Mouse (Mus musculus) MEL (cell line): ENCODE results near the gene Lce1l.

Experiments
- EP300 ChIP-seq, 2 experiments: IDR thresholded peaks; 2 replicates each; pipeline ENCODE4 v1.6.1; 2011; ENCODE audit warnings: improper control_type of control experiment in 2 of 2, low read length in 2 of 2, low read depth in 1 of 2, mild to moderate bottlenecking in 1 of 2
- NELFE ChIP-seq: IDR thresholded peaks from 2 replicates; pipeline ENCODE4 v1.6.1; 2011; ENCODE audit warnings: low read depth, low read length, improper control_type of control experiment
- POLR2A ChIP-seq, 2 experiments: IDR thresholded peaks; 2 replicates each; pipeline ENCODE4 v1.6.1; 2011 to 2012; ENCODE audit warnings: low read length in 2 of 2, mild to moderate bottlenecking in 2 of 2, control low read depth in 1 of 2, improper control_type of control experiment in 1 of 2, low read depth in 1 of 2, moderate library complexity in 1 of 2; ENCODE audit not compliant: control insufficient read depth in 1 of 2, insufficient read depth in 1 of 2, poor library complexity in 1 of 2
- USF2 ChIP-seq, 2 experiments: IDR thresholded peaks; 2 replicates each; pipeline ENCODE4 v1.6.1; 2011 to 2012; ENCODE audit warnings: improper control_type of control experiment in 2 of 2, low read length in 2 of 2, borderline replicate concordance in 1 of 2, inconsistent platforms in 1 of 2, low read depth in 1 of 2, mild to moderate bottlenecking in 1 of 2; ENCODE audit not compliant: insufficient read depth in 1 of 2

- TF ChIP-seq POLR2A (IDR thresholded peaks at IDR 0.05; ENCODE audit: control insufficient read depth in 1 of 2, insufficient read depth in 1 of 2, low read depth in 1 of 2, low read length in 2 of 2, poor library complexity in 1 of 2) (no peak), NELFE (no peak), USF2 (IDR thresholded peaks at IDR 0.05; ENCODE audit: borderline replicate concordance in 1 of 2, insufficient read depth in 1 of 2, low read depth in 1 of 2, low read length in 2 of 2) (no peak), EP300 (IDR thresholded peaks at IDR 0.05; ENCODE audit: low read depth in 1 of 2, low read length in 2 of 2) (no peak)
Measured at GRCm38 (mm10) chr3:92807791-92808190, 43.3 kb downstream of the Lce1l start, which contains the start of gene Lce1k.
